Mouse (Mus musculus) telencephalon, adult 2 months (tissue): ENCODE results near the gene Glis3.

Experiments
- DNase-seq: peaks from one replicate; pipeline ENCODE4 v3.0.0-alpha.2; 2011; ENCODE audit warnings: low read depth, low spot score

Glis3 gene

DNA sequence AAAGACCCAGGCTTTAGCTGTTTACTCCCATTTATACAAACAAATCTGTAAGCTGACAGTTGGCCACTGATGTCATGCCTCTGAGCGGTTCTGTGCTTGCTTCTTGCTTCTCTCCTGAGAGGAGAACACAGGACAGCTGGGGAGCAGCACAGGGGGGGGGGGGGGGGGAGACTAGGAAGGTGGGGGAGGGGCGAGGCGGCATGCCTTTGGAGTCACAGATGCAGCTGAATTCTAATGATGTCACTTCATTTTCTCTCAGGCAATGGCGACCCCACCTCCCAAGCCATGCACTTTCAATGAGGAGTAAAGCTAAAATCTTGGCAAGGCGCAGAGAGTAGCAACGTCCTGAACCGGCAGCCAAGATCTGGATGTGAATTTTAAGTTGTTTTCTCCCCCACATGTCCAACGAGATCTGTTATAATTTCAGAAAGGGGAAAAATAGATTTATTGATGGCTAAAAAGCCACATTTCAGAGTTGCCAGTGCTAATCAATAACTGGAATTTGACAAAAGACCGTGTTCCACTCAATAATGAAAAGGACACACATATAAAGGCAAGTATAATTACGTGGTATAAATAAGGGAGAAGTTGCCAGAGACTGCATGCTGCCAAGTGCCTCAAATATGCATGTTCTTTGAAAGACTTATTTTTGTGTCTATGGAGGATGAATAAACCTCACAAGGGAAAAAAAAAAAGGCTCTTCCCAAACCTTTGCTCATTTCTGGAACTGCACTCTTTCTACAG lies 297.5 kb downstream of the Glis3 start:
- DNase-seq = peak; percentile 57

DNA sequence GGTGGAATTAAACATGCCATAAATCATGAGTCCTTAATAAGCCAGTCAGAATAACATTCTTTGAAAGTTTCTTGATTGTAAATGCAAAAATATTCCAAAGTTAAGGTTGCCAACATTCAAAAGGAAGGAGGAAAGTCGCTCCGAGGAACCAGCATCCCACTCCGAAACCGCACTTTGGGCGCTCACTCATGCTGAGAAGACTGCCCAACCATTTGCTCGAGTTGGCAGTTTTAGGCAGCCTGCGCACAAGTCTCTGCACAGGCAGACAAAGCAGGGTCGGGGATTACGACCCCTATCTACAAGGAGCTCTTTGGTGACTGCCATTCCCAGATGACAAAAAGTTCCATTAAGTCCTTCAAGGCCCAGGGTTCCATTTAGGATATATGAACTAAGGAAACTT lies 298.4 kb downstream of the Glis3 start:
- DNase-seq = no peak

DNA sequence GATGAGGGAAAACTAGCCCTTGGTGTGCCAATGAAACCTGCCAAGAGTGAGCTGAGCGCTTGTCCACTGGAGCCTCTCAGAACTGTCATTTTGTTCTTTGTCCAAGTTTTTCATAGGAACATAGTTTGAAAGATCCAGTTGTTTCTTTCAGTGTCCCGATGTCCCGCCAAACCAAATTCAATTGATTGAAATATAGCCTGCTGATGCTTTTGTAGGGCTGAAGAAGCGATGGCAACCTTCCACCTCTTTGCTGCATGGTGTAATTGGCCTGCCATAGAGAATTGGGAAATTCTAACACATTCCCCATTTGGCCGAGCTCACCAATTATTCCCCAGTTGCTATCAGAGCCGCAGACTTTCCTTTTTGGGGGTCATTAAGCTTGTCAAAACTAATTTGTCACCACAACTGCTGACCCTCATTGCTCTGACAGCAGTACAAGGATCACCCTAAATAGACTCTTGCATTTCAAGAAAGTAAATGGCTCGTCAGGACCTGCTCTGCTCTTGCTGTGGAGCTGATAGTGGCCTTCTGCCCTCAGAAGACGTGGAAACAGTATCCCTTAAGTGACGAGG lies 299.1 kb downstream of the Glis3 start:
- no peak for DNase-seq

DNA sequence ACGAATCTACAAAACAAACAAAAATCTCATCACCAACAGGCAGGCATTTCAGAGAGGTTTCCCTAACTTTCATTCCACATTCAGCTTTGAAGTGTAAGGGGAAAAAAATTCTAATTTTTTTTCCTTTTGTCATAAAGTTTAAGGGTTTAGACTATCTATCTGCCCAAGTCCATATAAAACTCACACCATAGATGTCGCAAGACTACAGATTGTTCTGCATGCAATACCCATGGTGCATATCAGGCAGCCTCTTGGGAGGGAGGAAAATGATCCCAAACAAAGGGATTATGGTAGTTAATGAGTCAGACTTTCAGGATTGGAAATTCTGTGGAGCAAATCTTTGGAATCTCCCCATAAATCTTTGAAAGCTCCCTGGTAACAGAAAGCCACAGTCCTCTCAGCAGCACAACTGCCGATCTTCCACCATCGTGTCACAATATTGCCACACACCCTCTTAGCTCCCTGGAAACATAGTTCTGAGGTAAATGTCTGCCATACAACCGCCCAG lies 302.0 kb downstream of the Glis3 start:
- no peak for DNase-seq

DNA sequence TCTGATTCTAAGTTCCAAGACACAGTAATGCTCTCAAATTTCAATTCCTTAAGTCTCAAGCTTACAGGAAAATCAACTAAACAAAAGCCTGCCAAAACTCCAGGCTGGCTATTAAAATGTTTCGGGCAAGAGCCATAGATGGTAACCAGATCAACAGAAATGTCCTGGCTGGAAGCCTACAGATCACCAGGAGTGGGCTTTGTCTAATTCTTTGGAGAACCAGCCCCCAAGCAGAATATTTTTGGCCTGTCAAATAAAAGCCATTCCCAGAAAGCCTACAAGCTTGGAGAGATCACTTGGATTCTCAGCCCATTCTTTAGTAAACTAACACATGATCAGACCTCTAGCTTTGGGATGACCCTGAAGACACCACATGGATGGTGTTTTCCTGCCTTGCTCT lies 303.5 kb downstream of the Glis3 start:
- DNase-seq = no peak

DNA sequence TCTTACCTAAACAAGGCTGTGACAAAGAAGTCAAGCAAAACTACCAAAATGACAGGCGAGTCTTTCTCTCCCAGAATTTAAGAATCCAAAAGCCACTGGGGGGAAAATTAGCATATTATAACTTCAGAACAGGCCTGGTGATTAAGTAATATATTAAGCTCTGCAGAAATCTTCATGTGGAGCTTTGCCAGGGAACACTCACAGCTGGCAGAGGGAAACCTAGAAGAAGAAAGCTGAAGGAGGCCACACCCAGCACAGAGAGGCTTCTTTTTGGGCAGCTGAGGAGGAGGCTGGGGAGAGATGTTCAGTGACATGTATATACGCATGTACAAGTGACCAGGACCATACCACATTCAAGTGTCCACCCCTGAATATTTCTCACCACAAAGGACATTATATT lies 304.1 kb downstream of the Glis3 start:
- no peak for DNase-seq

DNA sequence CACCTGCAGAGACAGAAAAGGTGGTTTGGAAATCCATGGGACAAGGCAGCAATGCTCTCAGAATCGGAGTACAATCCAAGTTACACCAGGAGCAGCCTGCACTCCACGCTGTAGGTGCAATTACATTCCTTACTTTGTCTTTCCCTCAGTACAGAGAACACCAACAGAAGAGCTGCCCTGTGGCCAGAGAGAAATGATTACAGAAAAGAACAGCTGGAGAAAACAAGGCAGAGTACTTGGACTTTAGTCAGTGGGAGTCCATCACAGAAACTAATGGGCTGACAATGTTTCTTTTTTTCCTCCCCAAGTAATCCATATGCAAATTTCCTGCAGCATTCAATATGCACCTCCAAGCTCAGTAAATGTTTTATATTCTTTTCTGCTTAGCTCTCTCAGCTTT lies 305.4 kb downstream of the Glis3 start:
- DNase-seq = no peak

DNA sequence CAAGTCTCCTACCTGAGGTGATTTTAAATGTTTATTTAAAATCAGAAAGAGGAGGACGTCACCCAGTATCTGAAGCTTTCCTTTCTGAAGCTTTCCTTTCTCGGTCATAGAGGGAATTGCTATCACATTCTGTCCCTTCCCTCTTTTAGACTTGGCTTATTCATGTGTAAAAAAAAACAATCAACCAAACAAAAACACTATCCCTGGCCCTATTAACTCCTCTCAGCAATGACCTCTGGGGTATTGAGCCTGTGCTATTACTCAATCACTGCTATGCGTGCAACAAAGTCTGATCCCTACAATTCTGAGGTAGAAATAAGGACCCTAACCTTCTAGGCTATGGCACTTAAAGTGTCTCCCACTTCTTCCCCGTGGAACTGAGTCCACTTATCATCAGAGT lies 311.7 kb downstream of the Glis3 start:
- DNase-seq = no peak

DNA sequence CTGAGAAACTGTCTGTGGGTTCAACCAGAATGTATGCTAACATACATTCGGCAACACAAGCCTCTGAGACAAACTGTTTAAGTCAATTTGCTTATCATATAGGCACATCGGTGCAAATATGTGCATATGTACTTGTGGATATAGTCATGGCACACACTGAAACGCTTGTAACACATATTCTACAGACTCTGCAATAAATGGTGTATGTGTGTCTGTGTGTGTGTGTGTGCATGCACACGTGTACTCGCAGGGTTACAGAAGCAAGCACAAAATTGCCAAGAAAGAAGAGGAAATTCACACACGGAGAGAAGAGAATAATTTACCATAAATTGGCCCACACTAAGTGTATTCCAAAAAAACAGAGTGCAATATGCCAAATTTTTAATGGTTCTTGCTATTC lies 312.6 kb downstream of the Glis3 start:
- no peak for DNase-seq

DNA sequence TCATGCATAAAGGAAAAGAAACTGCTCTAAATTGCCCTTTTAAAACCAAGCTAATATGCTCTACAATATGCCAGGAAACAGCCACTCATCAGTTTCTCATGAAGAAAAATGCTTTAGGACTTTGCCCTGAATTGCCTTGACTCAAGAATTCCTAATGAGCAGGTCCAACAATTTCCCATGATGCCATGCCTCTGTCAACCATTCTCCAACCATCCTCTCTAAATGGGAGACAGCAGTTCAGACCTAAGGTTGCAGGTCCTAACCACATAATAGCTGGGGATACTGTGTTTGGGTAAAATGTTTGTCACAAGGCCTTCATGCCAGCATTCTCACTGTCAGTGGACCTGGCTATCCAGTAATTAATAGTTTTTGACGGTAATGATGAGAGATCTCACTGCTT lies 313.1 kb downstream of the Glis3 start:
- DNase-seq = no peak

DNA sequence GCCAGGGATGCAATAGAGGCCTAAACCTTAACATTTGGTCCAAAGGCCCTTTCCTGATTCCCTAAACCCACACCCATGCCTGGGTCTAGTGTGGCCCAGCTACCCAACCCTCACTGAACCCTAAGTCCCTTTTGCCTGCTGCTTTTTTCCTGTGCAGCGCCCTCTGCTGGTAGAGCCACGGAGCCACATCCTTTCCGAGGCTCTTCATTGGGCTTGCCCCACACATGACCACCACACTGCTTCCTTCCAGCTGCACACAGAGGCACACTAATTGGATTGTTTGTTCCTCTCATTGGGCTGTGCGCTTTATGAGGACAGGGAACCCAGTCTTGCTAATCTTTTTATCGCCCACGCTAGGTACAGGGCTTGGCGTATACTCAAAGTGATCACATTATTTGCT lies 314.0 kb downstream of the Glis3 start:
- DNase-seq = no peak

DNA sequence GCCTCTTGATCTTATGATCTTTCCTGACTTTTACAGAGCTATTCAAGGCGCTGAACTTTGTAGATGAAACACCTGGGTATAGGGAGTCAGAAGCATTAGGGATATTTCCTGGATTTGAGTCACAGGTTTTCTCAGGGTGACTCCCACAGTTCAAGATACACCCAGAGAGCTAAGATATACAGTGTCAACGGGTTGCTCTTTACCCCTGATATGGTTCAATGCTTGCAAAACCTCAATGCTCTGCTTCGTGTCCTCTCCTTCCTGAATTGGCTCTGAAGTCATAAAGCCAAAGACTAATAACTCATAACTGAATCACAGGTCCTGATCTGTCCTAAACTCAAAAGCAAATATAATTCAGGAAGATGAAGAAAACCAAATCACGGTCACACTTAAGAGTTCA lies 319.0 kb downstream of the Glis3 start:
- no peak for DNase-seq

DNA sequence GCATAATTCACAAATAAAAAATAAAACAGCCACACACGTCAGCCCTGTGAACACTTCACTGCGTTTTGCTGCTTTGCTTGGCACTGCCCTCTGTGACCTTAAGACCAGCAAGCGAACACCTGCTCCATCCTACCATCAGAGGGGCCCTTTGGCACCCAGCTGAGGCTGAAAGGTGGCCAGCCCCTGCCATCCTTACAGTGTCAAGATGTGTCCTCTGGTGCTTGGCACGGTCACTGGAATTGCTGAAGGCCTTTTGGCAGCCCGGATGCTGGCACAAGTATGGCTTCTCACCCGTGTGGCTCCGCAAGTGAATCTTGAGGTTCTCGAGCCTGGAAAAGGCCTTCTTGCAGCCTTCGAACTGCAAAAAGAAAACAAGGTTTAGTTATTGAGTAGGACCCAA lies 322.3 kb downstream of the Glis3 start:
- no peak for DNase-seq

DNA sequence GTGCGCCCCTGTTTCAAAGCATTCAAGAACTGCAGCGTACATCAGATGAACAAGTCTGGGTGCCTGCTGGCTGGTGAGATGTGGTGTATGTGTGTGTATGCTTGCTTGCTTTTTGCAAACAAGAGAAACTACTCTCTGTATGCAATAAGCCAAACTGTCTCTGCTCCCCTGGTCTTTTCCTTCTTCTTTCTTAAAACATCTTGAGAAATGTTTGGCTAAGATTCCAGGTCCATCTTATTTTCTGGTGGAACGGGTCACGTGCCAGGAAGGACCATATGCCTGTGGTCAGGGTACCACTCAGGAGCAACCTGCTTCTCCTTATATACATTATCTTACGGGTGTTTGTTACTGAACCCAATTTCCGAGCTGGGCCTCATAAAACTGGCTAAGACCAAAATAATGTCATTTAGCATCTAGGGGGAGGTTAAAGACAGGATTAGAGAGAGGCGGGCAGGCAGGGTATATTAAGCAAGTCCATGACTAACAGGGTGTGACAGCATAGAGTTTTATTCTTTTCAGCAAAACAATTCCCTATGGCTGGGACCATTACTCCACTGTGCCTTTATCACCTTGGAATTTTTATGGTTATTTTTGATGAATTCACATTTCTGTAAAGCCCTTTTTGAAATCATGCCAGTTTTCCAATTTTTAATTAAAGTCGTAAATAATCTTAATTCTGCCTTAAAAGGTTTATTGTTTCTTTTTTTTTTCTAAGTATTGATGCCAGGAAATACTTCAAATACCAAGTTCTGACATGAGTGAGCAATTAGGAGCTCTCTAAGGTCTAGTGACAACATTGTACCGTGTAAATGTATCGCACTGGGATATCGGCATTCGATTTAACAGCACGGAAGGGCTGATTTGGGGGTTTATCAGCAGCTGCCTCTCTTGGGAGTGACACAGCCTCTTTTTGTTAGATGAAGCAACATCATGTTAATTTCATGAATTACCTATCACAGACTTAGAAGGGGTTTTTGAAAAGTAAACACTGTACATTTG lies 328.5 kb downstream of the Glis3 start:
- DNase-seq = no peak

DNA sequence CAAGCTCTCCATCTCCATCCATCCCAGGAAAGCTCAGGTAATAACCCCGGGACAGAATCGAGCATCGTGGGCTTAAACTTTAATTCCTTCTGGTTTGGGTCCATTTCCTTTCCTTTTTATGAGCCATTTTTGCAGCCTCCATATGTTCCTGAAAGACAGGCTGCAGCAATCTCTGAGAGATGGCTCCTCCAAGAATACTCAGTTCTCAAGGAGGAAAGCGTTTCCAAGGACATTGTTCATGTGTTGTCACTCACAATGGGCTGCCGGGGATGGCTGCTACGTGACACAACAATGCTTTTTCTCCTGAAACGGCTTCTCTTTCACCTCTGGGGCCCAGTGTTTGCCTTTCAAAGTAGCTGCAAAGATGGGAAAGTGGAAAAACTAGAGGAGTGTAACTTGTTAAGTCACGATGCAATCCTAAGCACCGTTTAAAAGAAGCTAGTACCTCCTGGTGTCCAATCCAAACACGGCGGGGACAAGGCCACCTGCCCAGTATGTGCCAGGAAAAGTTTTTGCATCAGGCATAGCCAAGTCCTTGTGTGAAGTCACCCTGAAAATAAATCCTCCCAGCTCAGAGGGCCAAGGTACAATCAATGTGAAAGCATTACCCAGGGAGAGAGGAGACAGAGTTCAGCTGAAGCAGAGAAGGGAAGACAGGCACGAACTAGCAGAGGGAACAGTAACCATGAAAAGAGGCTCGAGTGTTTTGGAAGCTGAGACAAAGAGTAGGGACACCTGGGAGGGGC lies 332.6 kb downstream of the Glis3 start:
- DNase-seq = no peak

DNA sequence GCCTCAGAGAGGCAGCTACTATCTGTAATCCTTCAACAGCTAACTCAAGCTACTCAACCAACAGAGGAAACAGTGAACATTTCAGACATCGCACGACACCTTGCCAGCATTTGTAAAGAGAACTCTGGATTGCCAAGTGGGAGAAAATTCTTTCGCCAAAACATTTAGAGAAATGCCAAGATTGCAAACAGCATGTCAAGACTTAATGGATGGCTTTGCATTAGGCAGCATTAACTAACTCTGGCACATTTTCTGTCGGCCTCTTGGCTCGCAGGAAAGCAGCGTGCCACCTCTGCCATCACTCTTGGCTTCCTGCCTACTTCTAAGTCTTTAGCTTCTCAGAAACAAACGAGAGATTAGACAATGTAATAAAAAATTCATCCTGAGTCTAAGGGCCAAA lies 336.2 kb downstream of the Glis3 start:
- DNase-seq = no peak

DNA sequence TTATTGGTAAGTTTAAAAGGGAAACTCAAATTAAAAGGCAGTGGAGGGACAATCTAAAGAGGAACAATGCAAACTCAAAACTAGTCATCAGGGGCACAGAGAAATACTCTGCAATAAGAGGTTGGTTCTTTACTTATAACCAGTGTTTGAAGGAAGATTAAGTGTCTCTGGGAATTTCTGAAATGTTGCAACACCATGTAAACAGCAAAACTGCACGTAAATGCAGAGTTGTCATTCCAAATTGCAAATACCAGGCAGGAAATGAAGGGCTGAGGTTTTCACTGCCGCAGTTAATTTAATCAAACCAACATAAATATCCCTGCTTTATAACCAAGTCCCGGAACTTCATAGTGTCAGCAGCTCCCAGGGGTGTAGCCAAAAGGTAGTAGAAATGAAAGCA lies 342.3 kb downstream of the Glis3 start:
- DNase-seq = no peak

DNA sequence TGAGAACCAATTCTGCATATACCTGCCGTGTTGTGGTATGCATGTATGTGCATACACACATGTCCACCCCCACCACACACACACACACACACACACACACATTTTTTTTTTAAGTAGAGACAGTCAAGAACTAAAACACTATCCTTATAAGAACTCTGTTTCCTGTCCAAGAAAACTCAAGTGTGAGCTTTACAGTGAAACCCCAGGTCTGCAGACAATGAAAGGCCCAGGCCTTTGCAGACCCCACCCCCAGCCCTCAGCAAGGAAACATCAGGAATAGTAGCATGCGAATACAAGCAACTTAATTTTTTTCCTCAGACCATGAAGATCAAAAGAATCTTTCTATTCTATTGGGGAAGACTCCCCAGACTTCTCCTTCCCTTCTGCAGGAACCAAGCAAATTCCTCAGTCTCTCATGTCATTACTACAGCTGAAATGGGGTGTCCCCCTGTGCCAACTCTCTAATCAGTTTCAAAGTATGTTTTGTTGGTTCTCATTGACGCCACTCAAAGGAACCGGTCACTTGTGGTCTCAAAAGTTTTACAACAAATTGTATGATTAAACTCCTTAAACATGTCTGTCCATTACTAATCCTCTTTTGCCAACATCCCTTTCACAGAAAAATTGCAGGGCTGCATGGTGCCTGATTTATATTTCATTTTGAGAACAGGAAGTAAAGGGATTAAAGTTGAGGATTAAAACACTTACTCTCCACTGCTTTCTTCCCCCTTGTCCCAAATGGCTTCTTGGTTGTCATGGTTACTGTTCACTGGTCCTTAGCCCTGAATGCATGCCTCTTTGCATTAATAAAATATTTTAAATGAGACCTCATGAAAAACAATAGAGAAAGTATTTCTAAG lies 343.0 kb downstream of the Glis3 start:
- DNase-seq = no peak

DNA sequence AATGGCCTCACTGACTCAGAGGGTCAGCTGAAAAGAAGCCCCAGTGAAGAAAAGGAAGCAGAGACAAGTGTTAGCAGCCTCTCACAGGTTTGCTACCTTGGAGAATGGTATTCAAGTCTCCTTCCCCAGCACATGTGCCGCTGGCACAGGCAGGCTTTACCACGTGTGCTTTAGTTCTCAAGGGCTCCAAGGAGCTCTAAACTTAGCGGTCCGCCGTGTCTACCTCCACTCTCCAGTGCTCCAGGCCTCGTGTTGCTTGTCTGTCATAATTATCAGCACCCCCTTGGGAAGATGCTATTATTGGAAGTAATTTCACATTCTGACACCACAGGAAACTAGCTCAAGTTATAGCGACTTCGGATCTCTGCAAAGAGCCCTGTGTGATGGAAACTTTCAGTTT lies 344.0 kb downstream of the Glis3 start:
- no peak for DNase-seq

DNA sequence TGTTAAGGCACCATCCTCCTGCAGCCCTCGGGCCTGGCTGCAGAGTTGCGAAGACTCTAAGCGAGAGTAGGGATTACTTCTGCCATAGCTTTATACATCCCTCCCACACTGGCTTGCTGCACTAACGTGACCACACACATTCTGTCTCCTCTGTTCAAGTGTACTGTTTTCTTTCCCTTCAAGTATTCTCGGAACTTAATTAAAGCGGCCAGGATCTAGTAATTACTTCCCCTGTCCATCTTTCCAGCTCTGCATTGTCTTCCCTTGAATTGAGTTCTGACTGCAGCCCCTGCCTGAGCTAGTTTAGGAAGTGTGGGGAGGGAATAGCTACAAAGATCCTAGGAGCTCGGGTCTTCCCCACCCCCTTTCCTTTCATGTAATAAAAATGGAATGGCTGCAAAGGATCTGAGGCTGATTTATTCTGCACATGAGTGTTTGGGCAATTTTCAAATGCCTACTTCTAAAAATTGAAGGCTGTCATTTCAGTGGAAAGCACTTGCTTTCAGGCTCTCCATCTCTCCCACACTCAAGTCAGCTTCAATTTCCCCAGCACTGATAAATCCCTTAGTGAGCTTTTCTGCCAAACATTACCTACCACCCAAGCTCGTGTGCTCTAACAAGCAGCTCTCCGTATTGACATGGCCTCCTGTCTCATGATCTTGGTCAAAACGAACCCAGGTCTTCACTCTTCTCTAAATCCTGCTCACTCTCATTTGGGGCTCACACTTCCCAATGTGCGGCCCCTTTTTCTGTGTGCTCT lies 346.7 kb downstream of the Glis3 start:
- DNase-seq = no peak
